Mouse (Mus musculus) hindbrain, embryonic 11.5 days (tissue): ENCODE data around the gene Mdc1. TPM values are rescaled to one million over a fixed set of nuclear protein-coding genes. Genes with fewer than 3 reads are reported as not detected.
A peak's percentile ranks its signal among the peaks of the same experiment; 100 is the strongest.

Experiments used
- ATAC-seq: fragments of 200-750 bp; cut with Nextera tagmentation; 2 replicates; pipeline ENCODE4 v1.8.0; 2017; ENCODE audit warnings: mild to moderate bottlenecking, moderate TSS enrichment, moderate library complexity; ENCODE audit not compliant: low FRiP score
- DNase-seq: peaks from one replicate; pipeline ENCODE4 v3.0.0-alpha.2; 2015; ENCODE audit warnings: low spot score
- H3K27ac ChIP-seq: fragments of 300-500 bp; sonication (generic); 2 replicates; pipeline ENCODE4 v1.5.1; 2014; ENCODE audit warnings: mild to moderate bottlenecking, low read depth, low read length
- H3K27me3 ChIP-seq: fragments of 300-500 bp; sonication (generic); 2 replicates; pipeline ENCODE4 v1.6.1; 2014; ENCODE audit warnings: mild to moderate bottlenecking, low read length, moderate library complexity, mixed read lengths; ENCODE audit not compliant: control insufficient read depth, insufficient read depth
- H3K36me3 ChIP-seq: fragments of 300-500 bp; sonication (generic); 2 replicates; pipeline ENCODE4 v1.6.1; 2014; ENCODE audit warnings: mild to moderate bottlenecking, low read length, moderate library complexity, mixed read lengths; ENCODE audit not compliant: control insufficient read depth, insufficient read depth
- H3K4me1 ChIP-seq: fragments of 300-500 bp; sonication (generic); replicated peaks from 2 replicates; pipeline ENCODE4 v1.6.1; 2014; ENCODE audit warnings: low read length, mixed read lengths; ENCODE audit not compliant: control insufficient read depth, insufficient read depth
- H3K4me2 ChIP-seq: fragments of 300-500 bp; sonication (generic); replicated peaks from 2 replicates; pipeline ENCODE4 v1.6.1; 2014; ENCODE audit warnings: mild to moderate bottlenecking, low read depth, low read length
- H3K4me3 ChIP-seq: fragments of 300-500 bp; sonication (generic); 2 replicates; pipeline ENCODE4 v1.5.1; 2014; ENCODE audit warnings: low read depth, low read length
- H3K9ac ChIP-seq: fragments of 300-500 bp; sonication (generic); 2 replicates; pipeline ENCODE4 v1.6.1; 2014; ENCODE audit warnings: low read depth, low read length
- H3K9me3 ChIP-seq: fragments of 300-500 bp; sonication (generic); 2 replicates; pipeline ENCODE4 v1.6.1; 2016; ENCODE audit warnings: low read length; ENCODE audit not compliant: control insufficient read depth
- WGBS: fragments of 180-500 bp; shearing (Covaris S2); extraction: QIAGEN DNeasy Blood & Tissue Kit; methylation state at CpG from one replicate; pipeline ENCODE4 v1.1.7; 2014; 5-methylcytosine and 5-hydroxymethylcytosine counted together
- polyA plus RNA-seq: library from polyadenylated mRNA; unstranded; fragments of >200 nt; fragmentation: Nextera tagmentation; extraction: Ambion mirVana; gene quantifications from 2 replicates; pipeline ENCODE4 v1.2.1, GENCODE M21; 2014

Mdc1 gene
- polyA plus RNA-seq, 1 experiment from 2014 or later, result 17.3 TPM

- Histone ChIP-seq H3K4me2 (no peak overlapping the region), H3K4me3 (no peak overlapping the region), H3K9ac (no peak overlapping the region), H3K27ac (no peak overlapping the region), H3K36me3 (peaks cover 14% of the 10 kb centered on the region; the same call in 1 of the 2 replicates), H3K9me3 (no peaks in the 10 kb centered on the region), H3K27me3 (no peaks in the 10 kb centered on the region), H3K4me1 (no peaks in the 10 kb centered on the region)
- ATAC-seq (no peak), DNase-seq (no peak)
- 88% methylated on average over 3 of the region's 3 CpGs for WGBS
Measured at GRCm38 (mm10) chr17:35850974-35851373, 9.7 kb downstream of the Mdc1 start.

- H3K27me3 ChIP-seq, result no peaks in the 10 kb centered on the region
- DNase-seq, result no peak
- H3K4me1 ChIP-seq, result no peaks in the 10 kb centered on the region
- WGBS, result 87% methylated on average over 1 of the region's 1 CpGs
- H3K36me3 ChIP-seq, result 0 out of 2 replicates have a peak, but pooled peaks cover 3% of the 10 kb centered on the region
- no peak overlapping the region for H3K4me2 ChIP-seq
- no peak overlapping the region for H3K4me3 ChIP-seq
- H3K9ac ChIP-seq, result no peak overlapping the region
- no peak for ATAC-seq
- no peaks in the 10 kb centered on the region for H3K9me3 ChIP-seq
- no peak overlapping the region for H3K27ac ChIP-seq
Measured at GRCm38 (mm10) chr17:35859371-35859770, 18.1 kb downstream of the Mdc1 start.

GRCm38 (mm10) chr17:35859835-35860234, 18.5 kb downstream of the Mdc1 start:
- Histone ChIP-seq H3K9me3 (no peaks in the 10 kb centered on the region), H3K9ac (no peak overlapping the region), H3K4me2 (no peak overlapping the region), H3K4me3 (no peak overlapping the region), H3K4me1 (no peaks in the 10 kb centered on the region), H3K36me3 (0 out of 2 replicates have a peak, but pooled peaks cover 3% of the 10 kb centered on the region), H3K27ac (no peak overlapping the region), H3K27me3 (no peaks in the 10 kb centered on the region)
- no peak for DNase-seq
- ATAC-seq, result no peak
- WGBS, result 58% methylated on average over 2 of the region's 2 CpGs

GRCm38 (mm10) chr17:35860831-35861197, 19.5 kb downstream of the Mdc1 start:
- Histone ChIP-seq H3K4me3 (peak overlapping the region; percentile 63), H3K9me3 (no peaks in the 10 kb centered on the region), H3K4me1 (no peaks in the 10 kb centered on the region), H3K27me3 (no peaks in the 10 kb centered on the region), H3K36me3 (0 out of 2 replicates have a peak, but pooled peaks cover 3% of the 10 kb centered on the region), H3K9ac (peak overlapping the region; percentile 79), H3K27ac (peak overlapping the region; percentile 86), H3K4me2 (peak overlapping the region; percentile 64)
- ATAC-seq, result no peak
- no peak for DNase-seq
- WGBS, result 4% methylated on average over 12 of the region's 12 CpGs

GRCm38 (mm10) chr17:35861198-35861857, 20.0 kb downstream of the Mdc1 start, which contains the start of gene Nrm:
Gene Nrm, plus strand, starts transcription at chr17:35861318.
- Histone ChIP-seq H3K4me2 (peak within 1 kb of the TSS; percentile 64), H3K36me3 (0 out of 2 replicates have a peak, but pooled peaks cover 3% of the 10 kb centered on the region), H3K4me3 (peak within 1 kb of the TSS; percentile 63), H3K9me3 (no peaks in the 10 kb centered on the region), H3K4me1 (no peaks in the 10 kb centered on the region), H3K27ac (peak within 1 kb of the TSS; percentile 86), H3K9ac (peak within 1 kb of the TSS; percentile 79), H3K27me3 (no peaks in the 10 kb centered on the region)
- WGBS, result under 1% methylated on average over 47 of the region's 47 CpGs
- DNase-seq (peak; percentile 90), ATAC-seq (peak; percentile 87)

- Histone ChIP-seq H3K4me2 (peak overlapping the region; percentile 98), H3K27ac (peak overlapping the region; percentile 99), H3K27me3 (no peaks in the 10 kb centered on the region), H3K4me1 (peaks cover 8% of the 10 kb centered on the region), H3K4me3 (peak overlapping the region; percentile 54), H3K36me3 (no peaks in the 10 kb centered on the region; the same call in 1 of the 2 replicates), H3K9ac (peak overlapping the region; percentile 87), H3K9me3 (no peaks in the 10 kb centered on the region)
- DNase-seq, result no peak
- 25% methylated on average over 10 of the region's 10 CpGs for WGBS
- ATAC-seq, result no peak
Measured at GRCm38 (mm10) chr17:35864832-35865353, 23.6 kb downstream of the Mdc1 start.

- no peaks in the 10 kb centered on the region; the same call in 1 of the 2 replicates for H3K36me3 ChIP-seq
- H3K4me1 ChIP-seq, result peaks cover 8% of the 10 kb centered on the region
- H3K4me3 ChIP-seq, result peak within 1 kb of the TSS; percentile 54
- DNase-seq, result peak; percentile 89
- no peaks in the 10 kb centered on the region for H3K27me3 ChIP-seq
- under 1% methylated on average over 47 of the region's 48 CpGs for WGBS
- peak; percentile 76 for ATAC-seq
- H3K9me3 ChIP-seq, result no peaks in the 10 kb centered on the region
- H3K4me2 ChIP-seq, result peak within 1 kb of the TSS; percentile 98
- peak within 1 kb of the TSS; percentile 99 for H3K27ac ChIP-seq
- H3K9ac ChIP-seq, result peak within 1 kb of the TSS; percentile 87
Measured at GRCm38 (mm10) chr17:35865481-35866280, 24.4 kb downstream of the Mdc1 start, which contains the start of gene Ppp1r18. Gene Ppp1r18, plus strand, starts transcription at chr17:35865593.

- Histone ChIP-seq H3K9me3 (peaks cover 4% of the 10 kb centered on the region; the same call in 1 of the 2 replicates), H3K27me3 (no peaks in the 10 kb centered on the region), H3K36me3 (peaks cover 4% of the 10 kb centered on the region), H3K27ac (peak overlapping the region; percentile 99), H3K9ac (peak overlapping the region; percentile 87), H3K4me1 (peaks cover 8% of the 10 kb centered on the region), H3K4me3 (peak overlapping the region; percentile 54), H3K4me2 (peak overlapping the region; percentile 98)
- under 1% methylated on average over 38 of the region's 38 CpGs for WGBS
- ATAC-seq, result peak; percentile 56
- peak; percentile 77 for DNase-seq
Measured at GRCm38 (mm10) chr17:35866281-35866831, 25.0 kb downstream of the Mdc1 start.
